Mouse (Mus musculus): ENCODE measurements around the gene Zic2. TPM values are rescaled to one million over a fixed set of nuclear protein-coding genes. Genes with fewer than 3 reads are reported as not detected.
A peak's percentile ranks its signal among the peaks of the same experiment; 100 is the strongest.
"Not testable (repeated sequence)": the region's sequence is repeated elsewhere in the genome, so short reads cannot be mapped to it uniquely, and the experiment has no call there.

The Zic2 gene
- polyA plus RNA-seq, 1 experiment from 2014 or later, result not detected

GRCm38 (mm10) chr14:122459776-122460175 lies 15.5 kb upstream of the Zic2 start:
- Histone ChIP-seq H3K9me3 (ENCODE audit: control insufficient read depth, low read length) (no peaks in the 10 kb centered on the region), H3K4me1 (replicated peaks; ENCODE audit: control insufficient read depth, insufficient read depth, low read length) (peaks cover 15% of the 10 kb centered on the region), H3K27ac (ENCODE audit: low read length) (no peak overlapping the region), H3K36me3 (ENCODE audit: control insufficient read depth, insufficient read depth, low read length) (no peaks in the 10 kb centered on the region), H3K9ac (ENCODE audit: low read length) (no peak overlapping the region), H3K4me2 (ENCODE audit: low read depth, low read length) (no peak overlapping the region), H3K27me3 (ENCODE audit: control insufficient read depth, insufficient read depth, low read depth, low read length) (peaks cover 65% of the 10 kb centered on the region), H3K4me3 (ENCODE audit: low read length) (no peak overlapping the region)
- ATAC-seq (ENCODE audit: low read depth), result no peak
- WGBS, result 92% methylated on average over 1 of the region's 1 CpGs

GRCm38 (mm10) chr14:122460226-122460625 lies 15.0 kb upstream of the Zic2 start:
- 46% methylated on average over 5 of the region's 5 CpGs for WGBS
- H3K36me3 ChIP-seq (ENCODE audit: control insufficient read depth, insufficient read depth, low read length), result no peaks in the 10 kb centered on the region
- no peaks in the 10 kb centered on the region for H3K9me3 ChIP-seq (ENCODE audit: control insufficient read depth, low read length)
- H3K4me2 ChIP-seq (ENCODE audit: low read depth, low read length), result no peak overlapping the region
- H3K27me3 ChIP-seq (ENCODE audit: control insufficient read depth, insufficient read depth, low read depth, low read length), result peaks cover 67% of the 10 kb centered on the region
- H3K9ac ChIP-seq (ENCODE audit: low read length), result no peak overlapping the region
- peaks cover 20% of the 10 kb centered on the region for H3K4me1 ChIP-seq (replicated peaks; ENCODE audit: control insufficient read depth, insufficient read depth, low read length)
- ATAC-seq (ENCODE audit: low read depth), result no peak
- H3K27ac ChIP-seq (ENCODE audit: low read length), result no peak overlapping the region
- no peak overlapping the region for H3K4me3 ChIP-seq (ENCODE audit: low read length)

- 41% methylated on average over 3 of the region's 3 CpGs for WGBS
- Histone ChIP-seq H3K27me3 (ENCODE audit: control insufficient read depth, insufficient read depth, low read depth, low read length) (peaks cover 68% of the 10 kb centered on the region), H3K4me3 (ENCODE audit: low read length) (no peak overlapping the region), H3K4me1 (replicated peaks; ENCODE audit: control insufficient read depth, insufficient read depth, low read length) (peaks cover 23% of the 10 kb centered on the region), H3K4me2 (ENCODE audit: low read depth, low read length) (no peak overlapping the region), H3K9ac (ENCODE audit: low read length) (no peak overlapping the region), H3K27ac (ENCODE audit: low read length) (no peak overlapping the region), H3K36me3 (ENCODE audit: control insufficient read depth, insufficient read depth, low read length) (no peaks in the 10 kb centered on the region), H3K9me3 (ENCODE audit: control insufficient read depth, low read length) (no peaks in the 10 kb centered on the region)
- ATAC-seq (ENCODE audit: low read depth), result no peak
Measured at GRCm38 (mm10) chr14:122461500-122461899, 13.7 kb upstream of the Zic2 start.

- Histone ChIP-seq H3K27me3 (ENCODE audit: control insufficient read depth, insufficient read depth, low read depth, low read length) (peaks cover 72% of the 10 kb centered on the region), H3K36me3 (ENCODE audit: control insufficient read depth, insufficient read depth, low read length) (no peaks in the 10 kb centered on the region), H3K4me1 (replicated peaks; ENCODE audit: control insufficient read depth, insufficient read depth, low read length) (peaks cover 23% of the 10 kb centered on the region), H3K4me2 (ENCODE audit: low read depth, low read length) (no peak overlapping the region), H3K27ac (ENCODE audit: low read length) (no peak overlapping the region), H3K9ac (ENCODE audit: low read length) (no peak overlapping the region), H3K9me3 (ENCODE audit: control insufficient read depth, low read length) (no peaks in the 10 kb centered on the region), H3K4me3 (ENCODE audit: low read length) (no peak overlapping the region)
- ATAC-seq (ENCODE audit: low read depth), result no peak
- WGBS, result 26% methylated on average over 9 of the region's 9 CpGs
Measured at GRCm38 (mm10) chr14:122461966-122462365, 13.3 kb upstream of the Zic2 start.

GRCm38 (mm10) chr14:122462689-122463079 lies 12.6 kb upstream of the Zic2 start:
- H3K27ac ChIP-seq (ENCODE audit: low read length), result no peak overlapping the region
- no peak overlapping the region for H3K4me2 ChIP-seq (ENCODE audit: low read depth, low read length)
- H3K36me3 ChIP-seq (ENCODE audit: control insufficient read depth, insufficient read depth, low read length), result no peaks in the 10 kb centered on the region
- H3K9ac ChIP-seq (ENCODE audit: low read length), result no peak overlapping the region
- no peaks in the 10 kb centered on the region for H3K9me3 ChIP-seq (ENCODE audit: control insufficient read depth, low read length)
- H3K4me3 ChIP-seq (ENCODE audit: low read length), result no peak overlapping the region
- no peak for ATAC-seq (ENCODE audit: low read depth)
- peaks cover 23% of the 10 kb centered on the region for H3K4me1 ChIP-seq (replicated peaks; ENCODE audit: control insufficient read depth, insufficient read depth, low read length)
- H3K27me3 ChIP-seq (ENCODE audit: control insufficient read depth, insufficient read depth, low read depth, low read length), result peaks cover 79% of the 10 kb centered on the region
- WGBS, result 18% methylated on average over 17 of the region's 17 CpGs

GRCm38 (mm10) chr14:122463080-122463691 lies 12.0 kb upstream of the Zic2 start:
- Histone ChIP-seq H3K27me3 (ENCODE audit: control insufficient read depth, insufficient read depth, low read depth, low read length) (peaks cover 83% of the 10 kb centered on the region), H3K4me2 (ENCODE audit: low read depth, low read length) (peak overlapping the region; percentile 91), H3K4me1 (replicated peaks; ENCODE audit: control insufficient read depth, insufficient read depth, low read length) (peaks cover 23% of the 10 kb centered on the region), H3K9me3 (ENCODE audit: control insufficient read depth, low read length) (no peaks in the 10 kb centered on the region), H3K36me3 (ENCODE audit: control insufficient read depth, insufficient read depth, low read length) (no peaks in the 10 kb centered on the region), H3K4me3 (ENCODE audit: low read length) (peak overlapping the region; percentile 54), H3K9ac (ENCODE audit: low read length) (no peak overlapping the region), H3K27ac (ENCODE audit: low read length) (no peak overlapping the region)
- WGBS, result 2% methylated on average over 40 of the region's 40 CpGs
- ATAC-seq (ENCODE audit: low read depth), result no peak

GRCm38 (mm10) chr14:122463734-122464341 lies 11.4 kb upstream of the Zic2 start:
- peak overlapping the region; percentile 35; the same call in 1 of the 2 replicates for H3K9ac ChIP-seq (ENCODE audit: low read length)
- ATAC-seq (ENCODE audit: low read depth), result peak; percentile 73
- WGBS, result under 1% methylated on average over 56 of the region's 58 CpGs

GRCm38 (mm10) chr14:122464351-122464762 lies 10.9 kb upstream of the Zic2 start:
- H3K36me3 ChIP-seq (ENCODE audit: control insufficient read depth, insufficient read depth, low read length), result no peaks in the 10 kb centered on the region
- H3K9me3 ChIP-seq (ENCODE audit: control insufficient read depth, low read length), result no peaks in the 10 kb centered on the region
- peaks cover 23% of the 10 kb centered on the region for H3K4me1 ChIP-seq (replicated peaks; ENCODE audit: control insufficient read depth, insufficient read depth, low read length)
- H3K4me3 ChIP-seq (ENCODE audit: low read length), result peak overlapping the region; percentile 54
- H3K4me2 ChIP-seq (ENCODE audit: low read depth, low read length), result peak overlapping the region; percentile 91
- peak; percentile 41 for ATAC-seq (ENCODE audit: low read depth)
- WGBS, result 2% methylated on average over 29 of the region's 62 CpGs
- H3K27me3 ChIP-seq (ENCODE audit: control insufficient read depth, insufficient read depth, low read depth, low read length), result peaks cover 92% of the 10 kb centered on the region
- peak overlapping the region; percentile 35; the same call in 1 of the 2 replicates for H3K9ac ChIP-seq (ENCODE audit: low read length)
- H3K27ac ChIP-seq (ENCODE audit: low read length), result no peak overlapping the region

More at GRCm38 (mm10) chr14:122463734-122464341, 11.4 kb upstream of the Zic2 start:
- peaks cover 23% of the 10 kb centered on the region for H3K4me1 ChIP-seq (replicated peaks; ENCODE audit: control insufficient read depth, insufficient read depth, low read length)
- H3K27ac ChIP-seq (ENCODE audit: low read length); H3K36me3 ChIP-seq (ENCODE audit: control insufficient read depth, insufficient read depth, low read length); H3K9me3 ChIP-seq (ENCODE audit: control insufficient read depth, low read length): not testable (repeated sequence)
- peak overlapping the region; percentile 91 for H3K4me2 ChIP-seq (ENCODE audit: low read depth, low read length)
- peaks cover 86% of the 10 kb centered on the region for H3K27me3 ChIP-seq (ENCODE audit: control insufficient read depth, insufficient read depth, low read depth, low read length)
- peak overlapping the region; percentile 54 for H3K4me3 ChIP-seq (ENCODE audit: low read length)

GRCm38 (mm10) chr14:122464763-122465741 lies 10.2 kb upstream of the Zic2 start, which contains the start of gene Zic5:
Gene Zic5, minus strand, starts transcription at chr14:122465677.
- Histone ChIP-seq H3K9ac (ENCODE audit: low read length) (peak within 1 kb of the TSS; percentile 35; the same call in 1 of the 2 replicates), H3K9me3 (ENCODE audit: control insufficient read depth, low read length) (no peaks in the 10 kb centered on the region), H3K4me2 (ENCODE audit: low read depth, low read length) (peak within 1 kb of the TSS; percentile 91), H3K4me3 (ENCODE audit: low read length) (peak within 1 kb of the TSS; percentile 54), H3K4me1 (replicated peaks; ENCODE audit: control insufficient read depth, insufficient read depth, low read length) (peaks cover 23% of the 10 kb centered on the region), H3K27ac (ENCODE audit: low read length) (no peak within 1 kb of the TSS), H3K36me3 (ENCODE audit: control insufficient read depth, insufficient read depth, low read length) (no peaks in the 10 kb centered on the region), H3K27me3 (ENCODE audit: control insufficient read depth, insufficient read depth, low read depth, low read length) (peaks cover 90% of the 10 kb centered on the region)
- peak; percentile 34; the same call in 1 of the 2 replicates for ATAC-seq (ENCODE audit: low read depth)
- WGBS, result under 1% methylated on average over 51 of the region's 62 CpGs
